Mouse (Mus musculus) cortical plate, adult 2 months (tissue): Measurements from ENCODE around the gene Apbb2. TPM values are rescaled to one million over a fixed set of nuclear protein-coding genes. Genes with fewer than 3 reads are reported as not detected.

Experiments
- H3K27ac ChIP-seq: fragments of 200-500 bp; 2 replicates; pipeline ENCODE4 v1.5.1; 2012; ENCODE audit warnings: low read length, control low read depth, inconsistent platforms; ENCODE audit not compliant: insufficient read depth
- H3K4me1 ChIP-seq: fragments of 200-500 bp; 2 replicates; pipeline ENCODE4 v1.6.1; 2011; ENCODE audit warnings: low read length; ENCODE audit not compliant: control insufficient read depth, insufficient read depth
- H3K4me3 ChIP-seq: fragments of 200-500 bp; 2 replicates; pipeline ENCODE4 v1.5.1; 2011; ENCODE audit warnings: mild to moderate bottlenecking, low read length, control low read depth; ENCODE audit not compliant: insufficient read depth
- CTCF ChIP-seq: fragments of 200-500 bp; IDR thresholded peaks from 2 replicates; pipeline ENCODE4 v1.5.1; 2011; ENCODE audit warnings: mild to moderate bottlenecking, control low read depth, low read length; ENCODE audit not compliant: insufficient read depth; ENCODE audit errors: extremely low read depth
- POLR2A ChIP-seq: fragments of 200-500 bp; IDR thresholded peaks from 2 replicates; pipeline ENCODE4 v1.6.1; 2011; ENCODE audit warnings: mild to moderate bottlenecking, low read length, control low read depth; ENCODE audit not compliant: insufficient read depth; ENCODE audit errors: extremely low read depth
- polyA plus RNA-seq: library from polyadenylated mRNA; depleted of rRNA; stranded (reverse); fragments of >200 nt; gene quantifications from 2 replicates; pipeline ENCODE4 v1.2.3, GENCODE M21; 2012

Gene Apbb2
- polyA plus RNA-seq, 1 experiment = 28.8 TPM

DNA sequence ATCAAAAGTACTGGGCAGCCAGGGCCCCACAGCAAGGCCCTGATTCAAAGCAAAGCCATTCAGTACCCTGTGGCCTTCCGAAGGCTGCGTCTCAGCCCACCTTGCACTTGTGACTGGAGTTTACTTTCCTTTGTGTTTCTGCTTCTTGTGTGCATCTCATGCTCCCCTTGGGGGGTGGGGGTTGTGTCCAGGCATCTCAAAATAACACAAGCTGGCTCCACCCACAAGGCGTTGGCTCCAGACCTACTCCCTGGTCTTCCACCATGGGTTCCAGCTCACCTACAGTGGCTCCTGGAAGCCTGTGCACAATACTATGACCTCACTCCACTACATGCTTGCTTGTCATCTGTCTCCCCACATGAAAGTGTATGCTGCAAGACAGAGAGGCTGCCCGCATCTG lies 88.2 kb downstream of the Apbb2 start:
- H3K27ac ChIP-seq = no peak overlapping the region
- TF ChIP-seq POLR2A (no peak), CTCF (no peak)
- H3K4me1 ChIP-seq = peaks cover 7% of the 10 kb centered on the region
- H3K4me3 ChIP-seq = no peak overlapping the region

DNA sequence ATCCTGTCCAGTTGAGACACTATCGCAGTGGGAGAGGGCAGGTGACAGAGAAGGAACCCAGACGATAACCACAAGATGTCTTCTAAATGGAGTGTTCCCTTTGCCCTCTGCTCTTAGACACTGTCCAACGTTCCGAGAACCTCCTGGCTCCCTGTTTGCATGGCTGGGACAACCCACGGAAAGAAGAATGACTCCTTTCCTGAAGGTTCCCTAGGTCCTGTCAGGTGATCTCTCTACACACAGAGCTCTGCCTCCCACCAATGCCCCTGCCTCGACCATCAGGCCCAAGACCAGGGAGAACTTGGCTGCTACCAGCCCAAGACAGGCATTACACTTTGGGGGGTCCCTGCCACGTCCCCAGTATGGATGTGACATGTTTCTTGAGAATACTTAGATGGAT lies 89.0 kb downstream of the Apbb2 start:
- no peak overlapping the region for H3K27ac ChIP-seq
- TF ChIP-seq CTCF (no peak), POLR2A (no peak)
- H3K4me1 ChIP-seq = peaks cover 8% of the 10 kb centered on the region
- no peak overlapping the region for H3K4me3 ChIP-seq

DNA sequence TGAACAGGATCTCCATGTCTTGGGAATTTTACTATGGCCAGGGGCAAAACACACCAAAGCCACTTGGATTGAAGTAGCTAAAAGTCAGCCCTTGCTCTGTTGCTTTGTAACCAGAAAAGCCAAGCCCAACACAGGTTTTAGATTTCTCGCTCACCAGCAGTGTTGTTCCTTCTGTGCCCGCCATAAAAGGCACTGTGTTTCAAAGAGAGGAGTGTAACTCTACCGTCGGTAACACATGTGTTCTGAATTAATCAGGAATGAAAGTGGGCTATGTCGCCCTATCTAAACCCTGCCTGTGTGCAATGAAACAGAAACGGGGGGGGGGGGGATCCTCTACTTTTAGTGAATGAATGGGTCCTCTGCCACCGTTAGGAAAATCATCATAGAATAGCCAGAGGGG lies 90.0 kb downstream of the Apbb2 start:
- H3K27ac ChIP-seq = no peak overlapping the region
- no peak overlapping the region for H3K4me3 ChIP-seq
- peaks cover 8% of the 10 kb centered on the region for H3K4me1 ChIP-seq
- TF ChIP-seq POLR2A (no peak), CTCF (no peak)

DNA sequence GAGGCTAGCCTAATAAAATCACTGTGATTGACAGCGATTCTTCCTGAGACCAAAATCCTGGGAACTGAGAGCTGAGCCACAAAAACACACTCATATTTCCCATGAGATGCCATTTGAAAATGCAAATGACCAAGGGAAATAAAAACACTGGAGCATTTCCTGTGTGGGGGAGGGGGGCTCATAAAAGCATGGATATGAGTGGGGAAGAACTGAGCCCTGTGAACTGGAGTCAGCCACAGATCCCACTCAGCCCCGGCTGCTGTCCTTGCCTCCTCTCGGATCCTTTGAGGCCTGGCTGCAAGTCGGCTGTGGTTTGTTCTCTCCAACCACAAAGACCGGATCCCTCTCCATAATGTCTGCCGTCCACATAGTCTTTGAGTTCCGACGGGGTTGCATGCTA lies 91.5 kb downstream of the Apbb2 start:
- peaks cover 3% of the 10 kb centered on the region; the same call in 1 of the 2 replicates for H3K4me1 ChIP-seq
- TF ChIP-seq POLR2A = no peak
- TF ChIP-seq CTCF = no peak
- H3K4me3 ChIP-seq = no peak overlapping the region
- no peak overlapping the region for H3K27ac ChIP-seq

DNA sequence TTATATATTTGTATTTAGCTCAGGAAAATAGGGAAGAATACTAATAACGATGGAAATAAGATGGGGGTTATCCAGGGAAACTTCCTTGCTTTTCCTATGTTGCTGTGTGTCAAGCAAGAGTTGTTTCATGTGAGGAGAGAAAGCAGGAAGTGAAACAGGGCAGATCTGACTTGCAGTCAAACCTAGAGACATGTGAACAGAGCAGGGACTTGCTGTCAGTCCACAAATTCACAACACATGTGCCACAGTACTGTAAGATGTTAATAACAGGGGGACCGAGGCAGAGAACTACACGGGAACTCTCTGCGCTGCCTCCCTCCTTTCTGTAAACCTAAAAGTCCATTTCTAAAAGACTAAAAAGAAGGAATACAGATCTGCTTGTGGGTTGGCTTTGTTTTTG lies 93.6 kb downstream of the Apbb2 start:
- no peak overlapping the region for H3K27ac ChIP-seq
- H3K4me3 ChIP-seq = no peak overlapping the region
- peaks cover 3% of the 10 kb centered on the region; the same call in 1 of the 2 replicates for H3K4me1 ChIP-seq
- no peak for TF ChIP-seq POLR2A
- no peak for TF ChIP-seq CTCF

DNA sequence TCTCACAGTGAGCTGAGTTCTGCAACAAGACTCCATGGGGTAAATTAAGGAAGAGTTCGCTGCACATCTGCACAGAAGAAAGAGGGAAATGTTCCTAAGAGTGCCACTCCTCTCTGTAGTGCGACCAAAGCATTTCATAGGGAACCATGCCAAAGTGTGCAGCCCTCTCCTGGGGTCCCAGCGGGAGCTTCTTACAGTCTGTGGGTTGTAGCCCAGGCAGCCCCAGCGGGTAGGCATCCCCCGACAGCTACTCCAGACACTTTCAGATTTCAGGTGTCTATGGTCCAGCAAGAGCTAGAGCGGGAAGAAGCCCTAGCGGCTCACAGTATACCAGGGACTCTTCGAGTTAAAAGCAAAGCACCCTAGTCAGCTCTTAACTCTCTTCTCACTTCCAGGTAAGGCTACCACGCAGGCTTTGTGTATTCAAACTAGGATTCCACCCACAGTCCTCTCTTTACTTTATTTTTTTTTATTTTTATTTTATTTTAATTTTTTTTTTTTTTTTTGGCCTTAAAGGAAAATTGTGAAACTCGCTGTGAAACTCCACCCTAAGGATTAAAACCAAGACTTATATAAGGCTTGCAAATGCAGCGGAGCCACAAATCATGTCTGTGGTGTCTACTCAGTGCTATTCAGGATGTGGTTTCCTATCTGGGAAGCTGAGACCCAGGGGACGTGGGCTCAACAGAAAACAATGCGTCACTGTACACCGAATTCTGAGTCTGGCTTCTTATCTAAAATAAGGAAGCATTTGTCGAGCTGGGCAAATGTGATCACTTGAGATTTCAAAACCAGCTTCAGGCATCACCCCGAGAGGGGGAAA lies 94.7 kb downstream of the Apbb2 start:
- H3K4me1 ChIP-seq = peaks cover 3% of the 10 kb centered on the region; the same call in 1 of the 2 replicates
- TF ChIP-seq CTCF (no peak), POLR2A (no peak)
- H3K4me3 ChIP-seq = no peak overlapping the region
- no peak overlapping the region for H3K27ac ChIP-seq

DNA sequence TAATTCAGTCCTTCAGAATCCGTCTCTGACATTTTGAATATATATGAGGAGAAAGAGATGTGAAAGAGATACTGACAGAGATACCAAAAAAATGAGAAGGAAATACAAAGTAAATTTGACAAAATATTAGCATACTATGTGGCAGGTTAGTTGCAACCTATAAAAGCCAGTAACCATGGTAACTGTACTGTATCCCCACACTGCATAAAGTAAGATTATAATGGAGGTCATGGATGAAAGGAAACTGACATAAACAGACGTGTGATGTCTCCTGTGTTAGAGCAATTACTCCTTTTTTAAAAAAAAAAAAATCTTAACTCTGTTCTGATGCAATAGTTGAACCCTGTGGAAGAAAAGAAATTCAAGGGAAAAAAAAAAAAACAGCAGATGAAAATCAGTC lies 97.3 kb downstream of the Apbb2 start:
- H3K4me3 ChIP-seq = no peak overlapping the region
- peaks cover 3% of the 10 kb centered on the region; the same call in 1 of the 2 replicates for H3K4me1 ChIP-seq
- no peak for TF ChIP-seq POLR2A
- no peak for TF ChIP-seq CTCF
- H3K27ac ChIP-seq = no peak overlapping the region

DNA sequence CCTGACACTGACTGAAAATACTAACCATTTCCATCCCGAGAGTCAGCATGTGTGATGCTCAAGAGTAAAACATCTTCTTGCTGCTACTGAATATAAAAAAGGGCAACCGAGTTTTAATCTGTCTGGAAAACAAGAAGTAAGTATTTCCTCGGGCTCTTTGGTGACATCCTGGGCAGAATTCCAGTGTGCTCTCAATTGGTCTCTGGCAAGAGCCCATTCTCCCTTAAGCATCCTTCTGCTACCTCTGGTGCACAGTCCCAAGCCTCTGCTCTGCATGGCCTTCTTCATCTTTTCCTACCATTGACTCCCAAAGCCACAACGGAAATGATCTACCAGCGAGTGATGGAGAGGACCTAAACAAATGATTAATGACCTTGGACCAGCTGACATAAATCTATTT lies 99.1 kb downstream of the Apbb2 start:
- no peak overlapping the region for H3K27ac ChIP-seq
- no peak for TF ChIP-seq POLR2A
- no peak for TF ChIP-seq CTCF
- no peaks in the 10 kb centered on the region; the same call in 1 of the 2 replicates for H3K4me1 ChIP-seq
- no peak overlapping the region for H3K4me3 ChIP-seq

DNA sequence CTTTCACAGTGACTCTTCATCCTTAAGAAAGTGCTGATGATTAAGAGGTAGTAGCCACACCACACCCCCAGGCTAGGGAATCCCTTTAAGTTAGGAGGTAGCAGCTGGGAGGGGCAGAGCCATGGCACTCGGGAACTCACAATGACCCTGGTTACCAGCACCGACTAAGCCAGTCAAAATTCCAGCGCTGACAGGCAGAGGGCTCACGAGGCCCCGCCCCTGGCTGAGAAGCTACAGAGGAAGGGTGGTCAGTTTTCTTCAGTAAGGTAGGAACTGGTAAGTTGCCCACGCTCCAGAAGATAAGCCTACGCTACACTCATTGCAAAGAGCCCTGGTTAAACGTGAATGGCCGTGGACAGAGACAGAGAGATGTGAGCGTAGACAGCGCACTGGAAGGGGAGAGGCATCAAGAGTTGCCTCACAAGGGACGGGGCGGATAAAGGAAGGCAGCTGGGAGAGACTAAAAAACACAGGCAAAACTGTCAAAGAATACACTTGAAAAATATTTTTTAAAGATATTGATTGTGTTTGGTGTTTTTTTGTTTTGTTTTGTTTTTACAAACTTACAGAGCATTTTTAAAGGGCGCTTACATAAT lies 100.1 kb downstream of the Apbb2 start:
- no peak for TF ChIP-seq CTCF
- TF ChIP-seq POLR2A = no peak
- Histone ChIP-seq H3K4me1 (no peaks in the 10 kb centered on the region), H3K27ac (no peak overlapping the region), H3K4me3 (no peak overlapping the region)

DNA sequence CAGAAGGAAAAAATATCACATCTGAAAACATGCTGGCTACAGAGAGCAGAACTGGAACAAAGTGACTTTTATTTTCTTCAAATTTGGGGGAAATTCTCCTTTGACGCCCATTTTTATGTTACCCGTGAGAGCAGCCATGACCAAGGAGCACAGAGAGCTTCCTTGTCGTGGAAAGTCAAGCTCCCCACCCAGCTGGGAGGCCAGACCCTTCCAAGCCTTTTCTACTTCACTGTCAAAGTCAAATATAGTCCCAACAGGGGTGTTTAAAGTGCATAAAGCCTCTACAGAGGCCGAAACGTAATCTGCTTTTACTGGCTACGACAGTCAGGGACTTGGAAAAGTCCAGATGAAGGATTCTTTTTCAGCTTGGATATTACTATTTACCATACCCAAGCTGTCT lies 101.1 kb downstream of the Apbb2 start:
- Histone ChIP-seq H3K4me3 (no peak overlapping the region), H3K4me1 (no peaks in the 10 kb centered on the region), H3K27ac (no peak overlapping the region)
- TF ChIP-seq CTCF (no peak), POLR2A (no peak)
